Mouse (Mus musculus): ENCODE measurements at regions not wholly inside any gene's neighbourhood (a gene's known extent, or its start where the extent isn't known, plus 50 kb on each side); places are given as distances from the start of the nearest gene placed in this dataset.

- no peak for TF ChIP-seq CTCF (IDR thresholded peaks at IDR 0.05; ENCODE audit: borderline replicate concordance, control insufficient read depth, extremely low read depth, insufficient read depth, low read length, poor library complexity)
- TF ChIP-seq POLR2A (IDR thresholded peaks at IDR 0.05; ENCODE audit: control insufficient read depth, extremely low read depth, insufficient read depth, low read length, poor library complexity), result no peak
Observed at GRCm38 (mm10) chr6:52401404-52401803, 88.1 kb downstream of the Evx1 start.
